ENCODE assay signal across 10 mouse cellular contexts in genomic region chr16:52569078-52569477, GRCm38 (mm10).
DNase-seq lines count a peak whose midpoint lies in the region; ATAC-seq lines count a peak whose summit lies in the region.
"Had no signal": no experiment of that assay in that cellular context is flagged by ENCODE, and none has a peak within 500 bp of the region (broad histone marks: within the 10 kb centered on the region; RNA-seq: fewer than 3 reads in every experiment).

No protein-coding gene starts in this region.

- H3K27ac ChIP-seq in midbrain, embryonic 16.5 days (ENCODE audit: low read length): no peak overlapping the region
- H3K27ac ChIP-seq in midbrain, embryonic 10.5 days (replicated peaks): no peak overlapping the region
- H3K27ac ChIP-seq in kidney, embryonic 16.5 days (ENCODE audit: low read length): no peak overlapping the region

- WGBS in midbrain, embryonic 16.5 days: 69% methylated on average over 2 of the region's 2 CpGs
- WGBS in midbrain, embryonic 10.5 days: 86% methylated on average over 2 of the region's 2 CpGs
- WGBS in kidney, embryonic 16.5 days: 74% methylated on average over 2 of the region's 2 CpGs

- H3K4me1 ChIP-seq in midbrain, embryonic 16.5 days (ENCODE audit: control insufficient read depth, insufficient read depth, low read length): no peaks in the 10 kb centered on the region
- no peaks in the 10 kb centered on the region for H3K4me1 ChIP-seq in midbrain, embryonic 10.5 days
- no peaks in the 10 kb centered on the region for H3K4me1 ChIP-seq in kidney, embryonic 16.5 days (ENCODE audit: insufficient read depth, low read length)

- H3K9me3 ChIP-seq in midbrain, embryonic 16.5 days (replicated peaks; ENCODE audit: control insufficient read depth, low read length, poor library complexity, severe bottlenecking): no peaks in the 10 kb centered on the region
- H3K9me3 ChIP-seq in midbrain, embryonic 10.5 days (replicated peaks): no peaks in the 10 kb centered on the region
- H3K9me3 ChIP-seq in kidney, embryonic 16.5 days (ENCODE audit: low read length): no peaks in the 10 kb centered on the region

- H3K4me3 ChIP-seq in midbrain, embryonic 16.5 days (ENCODE audit: low read depth, low read length): no peak overlapping the region
- no peak overlapping the region for H3K4me3 ChIP-seq in midbrain, embryonic 10.5 days
- H3K4me3 ChIP-seq in kidney, embryonic 16.5 days (ENCODE audit: low read length): no peak overlapping the region

- no peak overlapping the region for H3K9ac ChIP-seq in midbrain, embryonic 16.5 days (ENCODE audit: low read depth, low read length)
- H3K9ac ChIP-seq in kidney, embryonic 16.5 days (replicated peaks; ENCODE audit: low read length): no peak overlapping the region

- no peaks in the 10 kb centered on the region for H3K27me3 ChIP-seq in midbrain, embryonic 16.5 days (ENCODE audit: control insufficient read depth, insufficient read depth, low read depth, low read length)
- H3K27me3 ChIP-seq in midbrain, embryonic 10.5 days (ENCODE audit: low read depth, poor library complexity, severe bottlenecking): no peaks in the 10 kb centered on the region
- no peaks in the 10 kb centered on the region for H3K27me3 ChIP-seq in kidney, embryonic 16.5 days (ENCODE audit: insufficient read depth, low read length)

- H3K4me2 ChIP-seq in midbrain, embryonic 16.5 days (ENCODE audit: low read length): no peak overlapping the region
- no peak overlapping the region for H3K4me2 ChIP-seq in kidney, embryonic 16.5 days (replicated peaks; ENCODE audit: low read depth, low read length)

- no peak for DNase-seq in cerebellum, adult 11 months
- DNase-seq in midbrain, embryonic 10.5 days (ENCODE audit: low spot score): no peak
- DNase-seq in layer of hippocampus, adult 9-11 months: peak; percentile 41
- DNase-seq in right cerebral cortex, postnatal 4 days: peak; percentile 5
- DNase-seq in thymus, postnatal 14 days: no peak
- DNase-seq: heart, postnatal 36 days; lung, postnatal 10 days had no signal

- peak; percentile 76 for ATAC-seq in cerebellum, adult (ENCODE audit: insufficient number of reproducible peaks, low FRiP score, low TSS enrichment)
- 0 out of 2 replicates have a peak, but pooled peaks have one; percentile 36 for ATAC-seq in midbrain, embryonic 16.5 days
- ATAC-seq in kidney, embryonic 16.5 days (ENCODE audit: low FRiP score, low TSS enrichment): no peak

- no peaks in the 10 kb centered on the region for H3K36me3 ChIP-seq in midbrain, embryonic 16.5 days (ENCODE audit: control insufficient read depth, insufficient read depth, low read length)
- H3K36me3 ChIP-seq in midbrain, embryonic 10.5 days: no peaks in the 10 kb centered on the region
- H3K36me3 ChIP-seq in kidney, embryonic 16.5 days (ENCODE audit: insufficient read depth, low read length): no peaks in the 10 kb centered on the region

Comparison
In these comparisons a context has a peak if more than half of its experiments do, and no peak if none do; other contexts are left out.
1. DNase-seq: peak in layer of hippocampus, adult 9-11 months (single experiment) and right cerebral cortex, postnatal 4 days (single experiment); none in cerebellum, adult 11 months (single experiment), midbrain, embryonic 10.5 days (single experiment) and thymus, postnatal 14 days (single experiment).